Mouse (Mus musculus): ENCODE data around the gene C1d. TPM values are rescaled to one million over a fixed set of nuclear protein-coding genes. Genes with fewer than 3 reads are reported as not detected.

C1d gene
- total RNA-seq, 2 experiments from 2014 or later: 47.5 to 55.2 TPM

Other genes starting within 250 kb of the C1d start
- 0.70 and 0.92 TPM in 2 replicates for gene Cnrip1, start 206.0 kb upstream of the C1d start, total RNA-seq (2014; fragmentation: Nextera tagmentation)
- 2.0 and 2.7 TPM in 2 replicates for gene Cnrip1, start 206.0 kb upstream of the C1d start, total RNA-seq (2017)
- gene Plek, start 205.2 kb upstream of the C1d start, total RNA-seq (2014; fragmentation: Nextera tagmentation): 1.7 and 10.1 TPM in 2 replicates
- 27.3 and 65.3 TPM in 2 replicates for gene Plek, start 205.2 kb upstream of the C1d start, total RNA-seq (2017)
- gene Ppp3r1, start 98.3 kb upstream of the C1d start, total RNA-seq (2014; fragmentation: Nextera tagmentation): 46.4 and 67.7 TPM in 2 replicates
- gene Ppp3r1, start 98.3 kb upstream of the C1d start, total RNA-seq (2017): 71.9 and 84.0 TPM in 2 replicates
- 37.3 and 42.1 TPM in 2 replicates for gene Wdr92, start 75.5 kb upstream of the C1d start, total RNA-seq (2014; fragmentation: Nextera tagmentation)
- gene Wdr92, start 75.5 kb upstream of the C1d start, total RNA-seq (2017): 62.6 and 67.4 TPM in 2 replicates
- gene Pno1, start 46.0 kb upstream of the C1d start, total RNA-seq (2014; fragmentation: Nextera tagmentation): 74.1 and 104 TPM in 2 replicates
- 176 and 177 TPM in 2 replicates for gene Pno1, start 46.0 kb upstream of the C1d start, total RNA-seq (2017)